Mouse (Mus musculus) R1 (cell line): ENCODE measurements around the gene Olig2.

Experiments
- DNase-seq: peaks from one replicate; pipeline ENCODE4 v3.0.0-alpha.2; 2018; ENCODE audit warnings: low read depth, low spot score

Olig2 gene

DNA sequence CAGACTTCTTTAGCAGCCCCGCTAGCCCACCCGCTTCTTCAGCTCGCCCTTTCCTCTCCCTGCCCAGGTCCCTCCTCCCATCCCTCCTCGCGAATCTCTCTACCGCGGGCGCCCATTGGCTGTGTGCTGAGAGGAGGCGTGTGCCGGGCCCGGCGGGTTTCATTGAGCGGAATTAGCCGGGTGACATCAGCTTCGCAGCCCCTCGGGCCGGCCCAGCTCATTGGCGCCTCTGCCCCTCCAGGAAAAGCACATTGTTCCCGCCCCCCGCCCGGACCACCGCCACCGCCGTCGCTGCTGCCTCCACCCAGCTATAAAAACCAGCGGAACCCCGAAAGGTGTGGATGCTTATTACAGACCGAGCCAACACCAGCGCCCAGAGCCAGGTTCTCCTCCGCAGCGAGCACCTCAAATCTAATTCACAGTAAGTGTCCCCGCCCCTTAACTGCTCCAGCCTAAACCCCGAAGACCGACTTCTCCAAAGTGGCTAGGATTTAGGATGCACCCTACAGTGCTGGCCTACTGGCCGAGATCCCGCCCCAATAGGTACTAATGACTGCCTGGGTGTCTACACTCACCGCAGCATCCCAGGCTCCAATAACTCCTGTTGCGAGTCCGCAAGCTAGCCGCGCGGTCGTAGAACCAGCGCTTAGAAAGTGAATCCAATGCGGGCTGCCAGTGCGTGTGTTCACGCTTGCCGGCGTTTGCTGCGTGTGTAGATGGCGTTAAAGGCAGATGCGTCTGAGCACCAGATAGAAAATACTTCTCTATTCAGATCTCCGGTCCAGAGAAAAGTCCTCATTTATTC is at the start of gene Olig2:
TSS of gene Olig2 (plus strand) at position 225 of the 805 bp plus-strand sequence.
- peak; percentile 86 for DNase-seq

DNA sequence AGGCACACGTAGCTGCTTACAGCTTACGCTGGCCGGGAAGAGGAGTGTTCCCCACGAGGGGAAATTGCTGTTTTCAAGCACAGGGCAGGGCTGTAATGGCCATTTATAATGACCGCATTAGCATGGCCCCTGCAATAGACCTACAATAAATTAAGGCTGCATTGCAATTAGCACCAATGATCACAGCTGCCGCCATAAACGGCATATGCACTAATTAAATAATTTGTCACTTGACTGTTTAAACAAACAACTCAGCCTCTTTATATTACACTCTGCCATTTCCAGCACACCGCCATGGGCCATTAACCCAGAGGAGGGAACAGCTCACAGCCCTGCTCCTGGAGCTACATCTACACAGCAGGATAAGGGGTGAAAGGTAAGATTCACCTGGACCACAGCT is 49.4 kb upstream of the Olig2 start:
- DNase-seq = no peak

DNA sequence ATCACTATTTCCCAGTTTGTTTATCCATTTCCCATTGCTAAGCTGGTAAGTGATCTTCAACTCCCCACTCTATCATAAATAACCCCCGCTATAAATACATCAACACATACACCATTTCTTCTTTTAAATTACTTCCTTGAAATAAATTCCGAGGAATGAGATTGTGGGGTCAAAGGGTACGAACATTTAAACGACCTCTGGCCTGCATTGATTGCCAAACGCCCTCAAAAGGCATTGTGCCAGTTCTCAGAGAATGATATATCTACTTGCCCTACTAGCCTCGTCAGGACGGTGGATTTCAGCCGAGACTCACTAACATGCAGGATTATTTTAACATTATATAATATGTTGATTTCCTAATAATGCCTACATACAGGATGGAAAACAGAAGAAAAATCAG is 38.2 kb upstream of the Olig2 start:
- no peak for DNase-seq

DNA sequence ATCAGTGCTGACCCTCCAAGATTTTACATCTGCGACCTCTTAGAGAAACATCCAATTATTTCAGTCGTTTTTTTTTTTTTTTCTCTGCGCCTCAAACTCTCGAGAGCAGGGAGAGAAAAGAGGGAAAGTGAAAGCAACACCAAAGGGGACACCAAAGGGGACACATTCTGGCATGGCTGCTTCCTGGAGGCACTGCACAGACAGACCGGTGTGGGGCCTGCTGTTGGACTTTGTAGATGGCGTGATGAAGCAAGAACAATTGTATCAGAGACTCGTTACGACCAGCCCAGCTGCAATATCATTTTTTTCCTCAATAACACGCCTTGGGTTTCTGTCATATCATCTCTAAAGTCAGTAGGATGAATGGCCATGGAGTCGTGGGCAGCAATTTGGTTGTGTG is 37.6 kb upstream of the Olig2 start:
- no peak for DNase-seq

DNA sequence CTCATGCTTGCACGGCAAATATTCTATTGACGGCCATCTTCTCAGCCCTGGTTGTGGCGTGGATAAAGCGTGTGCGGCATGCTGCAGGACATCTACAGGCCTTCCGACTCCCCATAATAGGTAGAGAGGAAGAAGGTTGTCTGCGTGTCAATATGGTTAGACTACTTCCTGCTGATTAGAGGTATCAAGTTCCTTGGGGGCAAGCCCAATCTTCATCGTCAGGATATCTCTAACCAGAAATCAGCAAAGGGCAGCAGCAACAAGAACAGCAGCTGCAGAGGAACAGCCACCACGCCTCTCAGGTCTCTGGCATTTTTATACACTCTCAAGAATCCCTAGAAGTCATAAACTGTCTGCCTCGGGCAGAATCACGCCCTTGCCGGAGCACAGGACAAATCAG is 37.0 kb upstream of the Olig2 start:
- DNase-seq = no peak

DNA sequence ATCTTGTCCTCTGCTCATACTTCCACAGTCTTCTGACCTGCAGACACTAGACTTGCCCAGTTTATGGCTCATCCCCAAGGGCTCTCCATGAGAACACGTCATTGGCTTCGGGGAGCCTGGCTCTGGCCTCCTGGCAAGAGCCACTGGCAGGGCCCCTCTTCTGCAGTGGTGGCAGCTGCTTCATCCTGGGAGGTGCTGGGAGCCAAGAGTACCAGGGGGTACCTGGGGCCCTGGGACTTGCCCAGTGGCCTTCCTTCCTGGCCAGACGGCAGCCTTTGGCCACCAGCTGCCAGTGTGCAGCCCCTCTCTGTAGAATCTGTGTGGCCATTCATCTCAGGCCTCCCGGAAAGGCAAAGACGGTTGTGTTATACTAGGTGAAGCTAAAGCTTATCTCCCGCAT is 34.0 kb upstream of the Olig2 start:
- DNase-seq = no peak

DNA sequence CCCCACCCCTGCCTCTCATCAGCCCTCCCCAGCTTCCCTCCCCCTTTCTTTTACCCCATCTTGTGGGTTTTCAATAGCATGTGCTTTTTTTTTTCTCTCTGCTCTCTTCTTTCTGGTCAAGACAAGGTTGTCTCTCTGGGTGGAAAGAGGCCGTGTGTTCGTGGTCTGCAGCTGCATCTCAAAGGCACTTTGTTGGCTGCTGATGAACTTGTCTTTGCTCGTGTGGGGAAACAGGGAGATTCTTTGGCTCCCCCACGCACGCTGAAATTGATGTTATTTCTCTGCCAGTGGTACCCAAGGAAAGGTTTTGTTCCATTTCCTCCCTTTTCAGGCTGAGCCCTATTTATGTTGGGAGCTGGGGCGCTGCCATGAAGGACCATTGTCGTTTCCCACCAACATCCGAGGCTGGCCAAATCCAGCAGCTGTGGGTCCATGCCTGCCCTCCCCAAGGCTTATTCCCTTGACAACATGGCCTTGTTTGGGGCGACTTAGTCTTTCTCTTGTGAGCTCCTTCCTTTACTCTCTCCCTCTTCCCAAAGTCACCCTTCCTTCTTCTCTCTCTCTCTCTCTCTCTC is 33.5 kb upstream of the Olig2 start:
- no peak for DNase-seq

DNA sequence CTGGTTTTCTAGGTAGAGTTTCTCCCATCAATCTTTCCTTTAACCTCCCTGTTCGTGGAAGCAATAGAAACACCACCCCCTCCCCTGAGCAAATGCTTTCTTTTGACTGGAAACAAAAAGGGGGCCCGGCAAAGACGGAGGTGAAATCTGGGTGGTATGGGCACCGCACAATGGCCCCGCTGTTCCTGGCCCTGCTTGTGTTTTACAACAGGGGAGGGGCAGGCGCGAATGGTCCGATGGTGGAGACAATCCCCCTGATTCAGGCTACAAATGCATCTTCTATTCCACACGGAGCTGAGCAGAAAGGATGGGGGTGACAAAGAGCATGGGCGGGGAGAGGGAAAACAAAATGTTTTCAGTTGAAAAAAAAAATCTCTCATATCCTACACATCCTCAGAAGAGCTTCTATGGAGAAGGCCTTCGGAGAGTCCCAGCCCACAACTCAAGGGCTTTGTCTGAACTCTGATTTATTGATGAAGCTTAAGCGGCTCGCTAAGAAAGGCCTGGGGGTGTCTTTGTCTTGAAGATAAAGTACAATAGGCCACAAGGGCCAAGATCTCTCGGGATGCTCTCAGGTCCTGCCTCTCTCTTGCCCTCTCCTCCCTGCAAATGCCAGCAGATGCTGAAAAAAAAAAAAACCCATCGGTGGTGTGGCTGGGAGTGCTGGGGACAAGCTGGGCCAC is 32.4 kb upstream of the Olig2 start:
- peak; percentile 20 for DNase-seq

DNA sequence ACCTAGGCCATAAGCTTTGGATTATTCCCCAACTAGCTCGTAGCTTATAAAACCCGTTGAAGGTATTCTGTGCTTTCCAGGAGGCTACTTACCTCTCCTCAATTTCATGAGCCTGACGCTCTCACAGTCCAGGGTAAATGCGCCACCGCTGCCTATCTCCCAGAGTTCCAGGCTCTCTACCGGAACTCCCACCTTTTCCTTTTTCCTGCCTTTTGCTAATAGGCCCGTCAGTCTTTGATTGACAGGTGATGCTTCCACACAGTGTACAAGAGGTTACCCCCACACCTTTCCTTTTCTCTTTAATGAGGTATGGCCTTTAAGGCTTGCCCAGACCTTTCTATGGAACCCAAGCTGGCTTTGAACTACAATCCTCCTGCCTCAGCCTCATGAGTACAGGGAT is 25.4 kb upstream of the Olig2 start:
- DNase-seq = peak; percentile 92

DNA sequence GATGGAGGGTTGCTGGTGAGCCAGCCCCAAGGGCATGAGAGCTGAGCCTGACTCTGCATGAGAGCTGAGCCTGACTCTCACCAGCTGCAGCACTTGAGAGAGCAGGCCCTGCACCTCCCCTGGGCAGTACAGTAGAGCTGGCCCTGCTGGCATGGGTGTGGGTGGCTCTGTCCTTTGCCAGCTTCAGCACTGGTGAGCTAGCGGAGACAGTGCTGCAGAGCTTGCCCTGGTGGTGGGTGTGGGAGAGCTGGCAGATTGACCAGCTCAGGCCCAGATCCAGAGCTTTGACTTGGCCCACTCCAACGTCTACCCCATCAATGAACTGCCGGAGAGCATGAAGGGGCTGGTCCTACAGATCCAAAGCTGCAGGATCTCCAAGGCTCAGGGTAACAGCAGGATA is 22.3 kb upstream of the Olig2 start:
- DNase-seq = no peak

DNA sequence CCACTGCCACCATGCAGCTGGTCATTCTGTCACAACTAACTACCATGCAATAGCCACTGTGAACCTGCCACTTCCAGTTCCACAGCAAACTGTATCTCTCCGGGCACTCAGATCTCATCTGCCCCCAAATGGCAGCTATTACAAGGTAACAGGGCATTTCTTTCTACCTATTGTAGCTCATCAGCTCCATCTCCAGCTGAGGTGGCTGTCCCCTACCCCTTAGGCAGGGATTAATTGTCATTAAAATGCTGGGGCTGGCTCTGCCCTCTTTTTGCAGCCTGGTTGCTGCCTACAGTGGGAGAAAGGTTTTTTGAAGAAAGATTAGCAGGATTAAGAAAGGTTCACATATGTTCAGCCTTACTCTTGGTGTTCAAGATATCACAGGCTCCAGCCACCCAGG is 18.9 kb upstream of the Olig2 start:
- DNase-seq = no peak

DNA sequence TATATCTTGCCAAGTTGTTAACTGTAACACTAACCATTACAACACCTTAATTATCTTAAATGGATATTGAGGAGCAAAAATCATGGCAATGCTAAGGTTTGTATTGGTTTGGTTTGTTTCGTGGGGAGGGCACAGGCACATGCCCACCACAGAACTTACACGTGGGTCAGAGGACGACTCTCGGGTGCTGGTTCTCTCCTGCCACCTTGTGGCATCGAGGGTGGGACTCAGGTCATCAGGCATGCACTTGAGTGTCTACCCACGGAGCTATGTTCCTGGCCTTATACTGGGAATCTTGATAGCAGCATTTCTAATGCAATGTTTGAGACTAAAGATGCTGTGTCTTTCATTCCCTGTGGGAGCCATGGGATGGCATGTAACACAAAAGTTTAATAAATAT is 8.2 kb upstream of the Olig2 start:
- DNase-seq = no peak

DNA sequence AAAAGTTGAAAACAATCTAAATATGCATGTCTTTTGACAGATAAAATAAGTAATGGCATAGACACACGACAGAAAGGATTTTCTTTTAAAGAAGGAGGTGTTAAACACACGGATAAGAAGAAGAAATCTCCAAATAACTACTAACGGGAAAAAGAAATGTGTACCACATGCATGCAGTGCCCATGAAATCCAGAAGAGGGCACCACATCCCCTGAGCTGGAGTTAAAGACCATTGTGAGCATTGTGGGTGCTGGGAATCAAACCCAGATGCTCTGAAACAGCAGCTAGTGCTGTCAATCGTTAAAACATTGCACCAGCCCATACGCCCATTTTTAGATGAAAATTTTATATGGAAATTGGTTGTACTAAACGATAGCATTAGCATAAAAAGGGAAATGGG is 7.3 kb upstream of the Olig2 start:
- peak; percentile 67 for DNase-seq

DNA sequence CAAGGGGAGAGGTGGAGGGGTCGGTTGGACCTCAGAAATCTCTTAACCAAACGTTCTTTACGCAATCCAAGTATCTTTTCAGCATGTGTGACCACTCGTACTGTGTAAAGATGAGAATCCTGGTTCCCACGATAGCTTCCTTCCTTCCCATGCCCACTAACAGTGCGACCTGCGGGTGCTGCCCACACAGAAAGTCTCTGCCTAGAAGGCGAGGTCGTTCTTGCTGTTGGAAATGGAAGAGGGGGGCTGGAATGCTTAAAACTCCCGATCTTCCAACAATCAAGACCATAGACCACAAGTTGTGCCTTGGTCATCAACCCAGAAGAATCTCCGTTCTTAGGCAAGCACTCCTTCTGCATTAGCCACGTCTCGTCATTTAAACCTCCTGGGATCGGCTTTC is 6.0 kb upstream of the Olig2 start:
- DNase-seq = no peak

DNA sequence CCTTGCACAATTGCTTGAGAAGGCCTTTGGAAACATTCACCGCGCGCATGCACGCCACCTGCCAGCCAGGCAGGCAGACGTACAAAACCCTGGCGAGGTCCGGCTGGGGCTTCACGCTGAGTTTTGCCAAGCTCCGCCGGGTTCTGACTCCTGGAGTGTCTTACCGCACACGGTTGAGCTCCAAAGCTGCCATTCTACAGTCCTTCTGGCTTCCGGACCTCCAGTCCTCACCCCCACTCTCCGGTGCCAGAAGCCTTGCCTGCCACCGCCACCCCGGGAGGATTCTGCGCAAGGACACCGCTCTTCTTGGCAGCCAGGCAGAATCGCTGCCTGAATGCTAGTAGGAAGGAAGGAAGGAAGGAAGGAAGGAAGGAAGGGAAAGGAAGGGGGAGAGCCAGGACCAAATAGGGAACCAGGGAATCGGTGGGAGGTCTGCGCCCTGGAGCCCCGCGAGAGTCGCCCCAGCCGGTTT is 3.0 kb upstream of the Olig2 start:
- DNase-seq = peak; percentile 49

DNA sequence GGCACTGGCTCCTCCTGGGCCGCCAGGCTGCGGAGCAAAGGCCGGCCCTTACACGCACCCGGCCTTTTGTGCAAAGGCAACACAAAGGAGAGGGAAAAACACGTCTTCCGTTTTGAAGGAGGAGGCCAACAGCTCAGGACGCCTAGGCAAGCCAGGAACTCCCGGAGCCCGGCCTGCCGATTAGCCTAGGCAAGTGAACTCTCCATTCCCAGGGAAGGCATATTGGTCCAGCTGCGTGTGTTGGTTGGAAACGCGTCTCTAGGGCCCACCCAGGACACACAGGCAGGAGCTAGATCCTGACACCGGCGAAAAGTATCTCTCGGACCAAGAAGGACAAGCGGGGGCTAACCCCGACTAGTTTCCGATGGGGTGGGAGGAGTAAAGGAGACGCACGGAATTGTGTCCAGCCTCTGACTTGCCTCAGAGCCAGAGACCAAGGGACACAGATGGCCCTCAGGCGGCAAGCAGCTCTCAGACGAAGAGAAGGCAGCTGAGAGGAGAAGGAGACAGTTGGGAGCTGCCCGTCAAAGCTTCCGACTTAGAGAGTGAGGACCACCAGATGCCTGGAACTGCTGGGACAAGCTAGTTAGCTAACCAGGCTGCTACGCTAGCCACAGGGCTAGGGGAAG is 2.5 kb upstream of the Olig2 start:
- peak; percentile 54 for DNase-seq

DNA sequence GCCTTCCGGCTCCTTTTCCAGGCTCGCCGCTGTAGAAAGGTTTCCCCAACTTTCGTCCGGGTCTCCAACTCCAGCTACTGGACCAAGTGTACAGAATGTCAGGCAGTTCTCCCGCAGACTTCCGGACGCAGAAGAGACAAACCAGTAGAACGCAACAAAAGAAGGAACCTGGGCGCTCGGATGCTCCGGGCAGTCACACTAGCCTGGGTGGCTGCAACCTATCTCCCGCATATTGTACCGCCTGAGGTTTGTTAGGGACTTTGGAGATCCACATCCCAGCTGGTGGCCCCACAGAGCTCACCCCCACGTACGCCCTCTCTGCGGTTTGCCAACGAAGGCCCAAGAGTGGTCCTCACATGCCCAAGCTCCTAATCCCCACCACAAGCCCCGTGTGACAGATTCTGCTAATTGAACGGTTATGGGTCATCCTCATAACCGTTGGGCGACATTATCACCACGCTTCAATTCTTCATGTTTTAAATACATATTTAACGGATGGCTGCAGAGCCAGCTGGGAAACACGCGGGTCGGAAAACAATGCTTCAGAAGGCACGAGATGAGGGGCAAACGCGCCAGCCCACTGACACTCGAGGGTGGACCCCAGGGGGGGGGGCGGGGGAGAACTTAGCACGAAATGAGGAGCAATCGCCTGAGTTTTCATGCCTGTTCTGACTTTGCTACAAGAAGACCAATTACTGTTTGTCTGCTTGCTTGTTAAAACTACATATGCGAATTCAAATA is 1.8 kb upstream of the Olig2 start:
- no peak for DNase-seq

DNA sequence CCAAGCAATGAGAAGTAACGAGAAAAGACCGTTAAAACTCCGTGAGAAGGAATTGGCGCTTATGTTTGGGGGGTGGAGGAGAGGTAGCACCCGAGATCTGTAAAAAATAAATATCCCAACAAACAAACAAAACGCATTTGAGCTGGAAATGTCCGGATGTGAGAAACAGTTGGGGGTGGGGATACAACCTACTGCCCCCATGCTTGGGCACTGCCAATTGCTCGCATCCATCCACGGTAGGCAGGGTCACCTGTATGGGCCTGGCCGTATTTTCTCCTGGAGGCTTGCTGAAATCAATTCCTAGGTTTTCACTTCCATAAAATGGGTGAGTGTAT is 1.2 kb upstream of the Olig2 start:
- no peak for DNase-seq

DNA sequence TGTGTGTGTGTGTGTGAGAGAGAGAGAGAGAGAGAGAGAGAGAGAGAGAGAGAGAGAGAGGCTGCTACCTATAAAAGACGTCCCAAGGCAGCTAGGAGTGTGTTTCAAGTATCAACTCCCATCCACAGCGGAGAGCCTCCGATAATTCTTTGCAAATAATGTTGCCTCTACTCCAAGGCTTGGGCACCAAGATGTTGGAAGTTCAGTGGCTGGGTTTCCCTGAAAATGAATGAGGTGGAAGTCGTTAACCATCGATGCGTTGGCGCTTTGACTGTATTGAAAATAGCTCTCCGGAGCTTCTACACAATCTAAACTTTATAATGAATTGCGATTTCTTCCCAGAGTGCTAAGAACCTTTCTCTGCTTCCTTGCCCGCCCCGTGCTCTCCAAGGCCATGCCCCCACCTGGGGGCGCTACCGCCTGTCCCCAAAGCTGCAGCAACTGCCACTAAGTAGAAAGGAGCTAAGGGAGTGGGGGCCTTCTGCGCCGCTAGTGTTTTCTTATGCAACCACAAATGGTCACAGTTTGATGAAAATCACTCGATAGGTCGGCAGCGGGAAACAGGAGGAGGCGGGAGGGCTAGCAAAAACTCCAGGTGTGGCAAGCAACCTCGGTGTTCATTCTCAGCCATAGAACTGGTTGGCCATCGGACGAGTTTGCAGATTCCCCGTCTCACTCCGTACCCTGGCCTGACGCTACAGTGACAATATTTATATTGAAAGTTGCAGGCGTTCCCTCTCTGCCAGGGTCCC is 600 bp upstream of the Olig2 start:
- peak; percentile 57 for DNase-seq

DNA sequence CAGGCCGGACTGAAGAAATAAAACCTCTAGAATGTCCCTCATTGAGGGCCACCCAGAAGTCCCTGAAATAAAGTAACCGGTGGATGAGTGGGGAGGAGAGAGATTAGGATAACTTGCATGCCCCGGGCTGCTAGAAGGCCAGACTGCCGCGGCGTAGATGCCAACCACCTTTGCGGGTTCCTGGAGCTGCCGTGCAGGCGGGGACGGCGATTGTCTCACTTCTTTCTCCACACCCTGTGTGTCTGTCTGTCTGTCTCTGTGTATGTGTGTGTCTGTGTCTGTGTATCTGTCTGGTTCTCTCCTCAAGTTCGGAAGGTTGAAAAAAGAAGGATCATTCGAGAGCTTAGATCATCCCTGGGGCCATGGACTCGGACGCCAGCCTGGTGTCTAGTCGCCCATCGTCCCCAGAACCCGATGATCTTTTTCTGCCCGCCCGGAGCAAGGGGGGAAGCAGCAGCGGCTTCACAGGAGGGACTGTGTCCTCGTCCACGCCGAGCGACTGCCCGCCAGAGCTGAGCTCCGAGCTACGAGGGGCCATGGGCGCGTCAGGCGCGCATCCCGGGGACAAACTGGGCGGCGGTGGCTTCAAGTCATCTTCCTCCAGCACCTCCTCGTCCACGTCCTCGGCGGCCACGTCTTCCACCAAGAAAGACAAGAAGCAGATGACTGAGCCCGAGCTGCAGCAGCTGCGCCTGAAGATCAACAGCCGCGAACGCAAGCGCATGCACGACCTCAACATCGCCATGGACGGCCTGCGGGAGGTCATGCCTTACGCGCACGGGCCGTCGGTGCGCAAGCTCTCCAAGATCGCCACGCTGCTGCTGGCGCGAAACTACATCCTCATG is 1.0 kb downstream of the Olig2 start:
- DNase-seq = peak; percentile 50
